Mouse (Mus musculus): Measurements from ENCODE around the gene Asb1. TPM values are rescaled to one million over a fixed set of nuclear protein-coding genes. Genes with fewer than 3 reads are reported as not detected.

Asb1 gene
- total RNA-seq, 2 experiments from 2014 or later = 43.8 to 45.9 TPM

DNA sequence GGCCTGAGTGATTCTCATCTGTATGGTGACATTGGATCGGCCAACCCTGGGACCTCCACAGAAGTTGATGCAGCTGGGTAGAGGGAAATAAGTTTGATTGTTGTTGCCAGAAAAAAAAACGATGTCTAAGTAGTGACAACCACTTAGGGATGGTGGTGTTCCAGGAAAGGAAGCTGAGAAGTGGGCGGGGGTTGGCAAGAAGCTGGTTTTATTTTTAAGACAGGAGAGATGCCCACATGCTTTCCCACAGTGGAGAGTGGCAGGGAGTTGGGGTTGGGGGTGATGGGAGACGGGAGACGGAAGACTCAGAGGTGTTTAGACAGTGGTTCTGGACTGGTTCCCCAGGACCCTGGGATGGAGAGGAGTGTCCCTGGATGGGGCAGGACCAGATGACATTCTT is 57.3 kb downstream of the Asb1 start:
- DNase-seq (ENCODE audit: low spot score in 2 of 2) = peak; percentile 68 to 69
- intact Hi-C loops (cut with DNase I) = no loop called here

DNA sequence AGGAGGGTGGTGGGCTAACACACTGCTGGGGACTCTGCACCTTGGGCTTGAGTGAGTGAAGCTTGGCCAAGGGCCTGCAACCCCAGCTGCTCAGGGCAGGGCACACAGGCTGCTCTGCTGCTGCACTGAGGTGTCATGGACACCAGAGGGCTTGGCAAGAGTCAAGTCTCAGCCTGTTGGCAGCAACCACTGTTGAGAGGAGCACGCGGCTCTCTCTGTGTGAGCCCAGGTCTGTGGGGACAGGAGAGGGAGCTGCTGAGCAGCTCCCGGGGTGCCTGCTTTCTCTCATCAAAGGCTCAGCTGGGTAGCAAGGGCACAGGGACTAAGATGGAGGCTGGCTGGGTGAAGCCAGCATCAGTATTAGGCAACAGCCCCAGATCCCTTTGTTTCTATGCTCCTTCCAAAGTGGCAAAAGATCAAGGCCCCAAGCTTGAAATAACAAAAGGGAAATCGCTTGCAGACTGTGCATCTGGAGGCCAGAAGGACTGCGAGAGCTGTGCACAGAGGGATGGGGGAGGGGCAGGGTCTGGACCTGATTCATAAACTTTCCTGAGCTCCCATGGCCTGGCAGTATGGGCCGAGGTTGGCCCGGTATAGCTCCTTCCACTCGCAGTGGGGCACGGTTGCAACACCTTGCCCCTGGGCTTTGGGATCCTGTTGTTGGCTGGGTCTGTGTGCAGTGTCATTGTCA is 60.5 kb downstream of the Asb1 start:
- intact Hi-C loops (cut with DNase I) = loop anchor here (5.0 kb wide), 1 partner anchor 156 kb away; no protein-coding TSS in a partner anchor
- peak; percentile 60 to 69 for DNase-seq (ENCODE audit: low spot score in 2 of 2)

DNA sequence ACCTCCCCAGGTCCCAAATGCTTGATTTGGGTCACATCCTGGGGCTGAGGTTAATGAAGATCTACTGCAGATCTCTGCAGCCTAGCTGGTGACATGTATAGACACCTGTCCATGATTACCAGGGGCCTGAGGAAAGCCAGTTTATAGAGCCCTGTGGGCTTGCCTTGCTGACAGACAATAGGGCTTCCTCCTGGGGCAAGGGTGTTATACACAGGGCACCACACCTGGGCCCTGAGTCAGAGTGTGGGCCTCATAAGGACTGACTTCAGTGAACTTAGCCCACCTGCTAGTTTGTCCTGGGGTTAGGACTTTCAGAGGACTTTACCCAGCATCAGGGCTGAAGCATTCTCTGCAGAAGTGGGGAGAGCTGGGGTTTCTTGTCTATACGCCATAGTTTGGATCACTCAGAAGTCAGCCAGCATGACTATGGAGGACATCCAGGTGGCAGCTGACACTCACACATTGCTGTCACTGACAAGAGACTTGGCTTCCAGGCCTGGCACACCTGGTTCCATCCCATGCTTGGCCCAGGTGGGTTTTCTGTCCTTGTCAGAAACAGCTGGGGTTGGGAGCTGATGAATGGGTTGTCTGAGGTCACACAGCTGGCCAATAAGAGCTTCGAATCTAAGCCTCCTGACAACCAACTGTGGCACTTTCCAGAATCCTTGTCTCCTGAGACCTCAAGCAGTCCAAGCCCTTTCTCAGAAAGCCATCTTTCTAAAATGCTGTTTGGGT is 61.2 kb downstream of the Asb1 start:
- no peak for DNase-seq (ENCODE audit: low spot score in 2 of 2)
- intact Hi-C loops (cut with DNase I) = loop anchor here (5.0 kb wide), 1 partner anchor 156 kb away; no protein-coding TSS in a partner anchor

DNA sequence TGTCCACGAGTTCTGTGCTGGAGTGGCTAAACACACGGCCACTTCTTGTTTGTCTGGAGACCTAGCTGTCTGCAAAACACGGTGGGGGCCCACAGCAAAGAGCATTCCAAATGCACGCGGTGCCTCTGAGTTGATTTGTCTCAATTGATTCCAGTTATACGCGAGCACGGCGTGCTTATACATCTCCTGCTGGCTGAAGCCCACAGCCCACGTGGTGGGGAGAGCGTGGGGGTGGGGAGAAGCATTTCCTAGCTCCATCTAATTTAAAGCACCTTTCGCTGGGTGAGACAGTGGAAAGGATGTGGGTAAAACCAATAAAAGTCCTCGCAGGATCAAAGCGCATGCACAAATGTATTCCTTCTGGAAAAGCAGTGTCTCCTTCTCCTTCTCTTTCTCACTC is 65.3 kb downstream of the Asb1 start:
- DNase-seq (ENCODE audit: low spot score in 2 of 2) = no peak
- intact Hi-C loops (cut with DNase I) = no loop called here

DNA sequence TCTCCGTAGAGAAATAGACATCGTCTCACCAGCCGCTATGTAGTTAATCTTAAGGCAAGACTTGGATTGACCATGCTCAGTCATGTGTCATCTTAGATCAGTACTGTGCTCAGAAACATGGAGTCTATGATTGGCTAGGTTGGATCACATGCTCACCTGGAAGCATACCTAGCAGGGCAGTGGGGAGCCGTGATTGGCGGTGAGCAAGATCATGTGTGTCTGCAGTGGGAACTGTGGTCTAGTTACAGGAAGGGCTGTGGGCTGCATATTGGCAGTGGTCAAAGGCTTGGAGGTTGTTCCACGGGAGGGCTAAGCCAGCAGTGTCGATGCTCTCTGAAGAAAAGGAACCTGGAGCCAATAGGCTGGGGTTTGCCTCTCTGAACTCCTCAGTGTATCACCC is 66.4 kb downstream of the Asb1 start:
- intact Hi-C loops (cut with DNase I) = no loop called here
- DNase-seq (ENCODE audit: low spot score in 2 of 2) = no peak

GRCm38 (mm10) chr1:91607141-91607540 is 66.8 kb downstream of the Asb1 start:
- intact Hi-C loops (cut with DNase I) = no loop called here
- no peak for DNase-seq (ENCODE audit: low spot score in 2 of 2)

Other genes with a start within 250 kb of the Asb1 start
- 10 to 100 TPM; 10.5 to 12.7 TPM for gene Scly, start 242.2 kb upstream of the Asb1 start, total RNA-seq (2021)
- gene Espnl, start 218.5 kb upstream of the Asb1 start, total RNA-seq (2021) = under 1 TPM; 0.13 to 0.15 TPM
- gene Klhl30, start 189.5 kb upstream of the Asb1 start, total RNA-seq (2021) = under 1 TPM in 1 of 2 experiments, not detected in 1; 0.11 TPM
- gene Erfe, start 174.1 kb upstream of the Asb1 start, total RNA-seq (2021) = under 1 TPM; 0.15 to 0.34 TPM
- gene Ilkap, start 141.7 kb upstream of the Asb1 start, total RNA-seq (2021) = 10 to 100 TPM; 49.9 to 56.0 TPM
- gene Hes6, start 126.5 kb upstream of the Asb1 start, total RNA-seq (2021) = 10 to 100 TPM; 16.5 to 21.0 TPM
- 10 to 100 TPM; 18.8 to 26.1 TPM for gene Per2, start 81.2 kb upstream of the Asb1 start, total RNA-seq (2021)
- 10 to 100 TPM; 14.9 to 16.3 TPM for gene Traf3ip1, start 45.9 kb upstream of the Asb1 start, total RNA-seq (2021)